Mouse (Mus musculus): ENCODE results near the gene Vmn2r29. TPM values are rescaled to one million over a fixed set of nuclear protein-coding genes. Genes with fewer than 3 reads are reported as not detected.

Vmn2r29 gene
- 1.7 TPM for polyA plus RNA-seq (2014; fragmentation: Illumina TruSeq; extraction: RNeasy Lipid Tissue Mini Kit (QIAGEN cat#74804); ENCODE audit: low read depth, low replicate concordance)

DNA sequence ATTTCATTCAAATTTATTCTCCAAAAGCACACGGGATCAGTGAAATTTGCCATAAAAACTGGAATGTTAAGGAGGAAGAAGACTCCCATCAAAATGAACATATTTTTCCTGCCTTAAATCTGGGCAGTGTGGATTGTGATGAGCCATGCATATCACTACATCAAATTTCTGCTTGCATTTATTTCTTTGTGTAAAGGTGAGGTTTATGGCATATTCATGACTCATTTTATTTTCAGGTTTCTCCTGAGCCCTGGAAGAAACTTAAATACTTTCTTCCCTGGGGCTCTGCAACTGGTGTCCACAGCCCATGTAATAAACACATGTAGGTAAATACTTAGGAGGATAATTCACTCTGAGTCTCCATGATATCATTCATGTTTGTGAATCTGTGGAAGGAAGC lies at the start of gene Vmn2r29:
Vmn2r29 (minus strand) TSS at position 101 of the 400 bp plus-strand sequence.

DNA sequence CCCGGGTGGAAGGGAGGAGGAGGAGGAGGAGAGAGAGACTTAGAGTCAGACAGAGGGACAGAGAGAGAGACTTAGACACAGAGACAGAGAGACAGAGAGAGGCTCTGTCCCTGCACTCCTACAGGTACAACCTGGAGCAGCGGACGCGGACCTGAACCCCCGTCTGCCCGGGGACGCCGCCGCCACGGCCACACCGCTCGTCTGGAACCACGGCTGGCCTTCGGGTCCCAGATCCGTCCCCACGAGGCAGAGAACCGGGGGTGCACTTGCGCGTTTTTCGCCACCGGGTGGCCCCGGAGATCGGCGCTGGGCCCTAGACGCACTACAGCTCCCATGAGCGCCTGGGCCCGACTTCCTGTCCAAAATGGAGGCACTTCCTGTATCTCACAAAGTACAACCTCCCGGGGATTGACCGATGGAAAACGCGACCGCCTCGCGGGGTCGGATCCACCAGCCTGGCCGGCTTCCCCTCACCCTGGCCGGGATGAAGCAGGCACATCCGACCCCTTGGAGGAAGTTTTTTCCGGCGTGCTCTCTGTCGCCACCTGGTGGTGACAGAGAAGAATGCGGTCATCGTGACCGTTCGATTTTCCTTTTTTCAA lies 30.9 kb upstream of the Vmn2r29 start, which contains the start of gene Gm45844:
Gm45844 (minus strand) TSS at position 324 of the 602 bp plus-strand sequence.

DNA sequence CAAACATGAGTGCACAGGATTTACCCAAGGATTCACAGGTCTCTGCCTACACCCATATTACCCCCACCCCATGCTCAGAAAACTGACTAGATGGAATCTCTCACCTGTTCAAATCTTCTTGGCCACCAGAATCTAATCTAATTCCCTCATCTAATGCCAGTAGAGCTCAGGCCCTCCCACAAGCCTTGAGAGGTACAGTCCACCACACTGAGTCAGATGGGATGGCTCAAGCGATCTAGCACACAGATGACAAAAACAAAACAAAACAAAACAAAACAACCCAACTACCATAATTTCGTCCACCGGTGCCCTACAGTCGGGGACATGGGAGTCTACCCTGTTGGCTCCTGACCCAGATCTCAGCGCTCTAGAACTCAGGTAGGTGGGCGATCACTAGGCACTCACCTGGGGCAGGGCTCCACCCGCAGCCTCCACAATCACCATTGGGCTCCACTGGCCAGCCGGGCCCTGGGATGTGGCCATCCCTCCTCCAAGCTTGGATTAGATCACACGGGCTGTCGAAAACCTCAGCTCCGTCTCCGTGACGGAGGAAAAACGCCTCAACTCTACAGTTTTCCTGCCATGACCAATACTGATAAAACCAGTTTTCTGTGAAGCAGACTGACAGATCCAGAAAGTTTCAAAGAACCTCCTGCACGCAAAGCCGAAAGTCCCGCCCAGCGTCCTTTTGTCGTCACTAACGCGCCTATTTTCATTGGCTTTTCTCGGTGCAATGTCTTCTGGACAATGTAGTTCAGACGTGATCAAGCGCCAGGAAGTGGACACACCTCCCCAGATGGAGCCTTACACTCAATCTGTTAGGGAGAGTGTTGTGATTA lies 37.6 kb downstream of the Vmn2r29 start, which contains the start of gene Zfp772:
Zfp772 (minus strand) TSS at position 686 of the 839 bp plus-strand sequence.

Other genes starting within 250 kb of the Vmn2r29 start
- 8.2 TPM for gene Zfp954, start 125.8 kb downstream of the Vmn2r29 start, polyA plus RNA-seq (2014; fragmentation: Illumina TruSeq; extraction: RNeasy Lipid Tissue Mini Kit (QIAGEN cat#74804); ENCODE audit: low read depth, low replicate concordance)
- gene Zfp773, start 110.6 kb downstream of the Vmn2r29 start, polyA plus RNA-seq (2014; fragmentation: Illumina TruSeq; extraction: RNeasy Lipid Tissue Mini Kit (QIAGEN cat#74804); ENCODE audit: low read depth, low replicate concordance) = 0.66 TPM
- 1.5 TPM for gene Zfp418, start 76.0 kb downstream of the Vmn2r29 start, polyA plus RNA-seq (2014; fragmentation: Illumina TruSeq; extraction: RNeasy Lipid Tissue Mini Kit (QIAGEN cat#74804); ENCODE audit: low read depth, low replicate concordance)
- gene Zfp772, start 37.3 kb downstream of the Vmn2r29 start, polyA plus RNA-seq (2014; fragmentation: Illumina TruSeq; extraction: RNeasy Lipid Tissue Mini Kit (QIAGEN cat#74804); ENCODE audit: low read depth, low replicate concordance) = 4.2 TPM
- gene Gm45844, start 31.0 kb upstream of the Vmn2r29 start, polyA plus RNA-seq (2014; fragmentation: Illumina TruSeq; extraction: RNeasy Lipid Tissue Mini Kit (QIAGEN cat#74804); ENCODE audit: low read depth, low replicate concordance) = 2.3 TPM
- gene Clcn4, start 53.5 kb upstream of the Vmn2r29 start, polyA plus RNA-seq (2014; fragmentation: Illumina TruSeq; extraction: RNeasy Lipid Tissue Mini Kit (QIAGEN cat#74804); ENCODE audit: low read depth, low replicate concordance) = 41.3 TPM
- not detected for gene Vmn2r30, start 90.3 kb upstream of the Vmn2r29 start, polyA plus RNA-seq (2014; fragmentation: Illumina TruSeq; extraction: RNeasy Lipid Tissue Mini Kit (QIAGEN cat#74804); ENCODE audit: low read depth, low replicate concordance)
- gene Gm45783, start 127.2 kb upstream of the Vmn2r29 start, polyA plus RNA-seq (2014; fragmentation: Illumina TruSeq; extraction: RNeasy Lipid Tissue Mini Kit (QIAGEN cat#74804); ENCODE audit: low read depth, low replicate concordance) = not detected
- gene Vmn2r31, start 152.4 kb upstream of the Vmn2r29 start, polyA plus RNA-seq (2014; fragmentation: Illumina TruSeq; extraction: RNeasy Lipid Tissue Mini Kit (QIAGEN cat#74804); ENCODE audit: low read depth, low replicate concordance) = not detected
- gene Vmn2r32, start 232.7 kb upstream of the Vmn2r29 start, polyA plus RNA-seq (2014; fragmentation: Illumina TruSeq; extraction: RNeasy Lipid Tissue Mini Kit (QIAGEN cat#74804); ENCODE audit: low read depth, low replicate concordance) = not detected

Data from adipose tissue, adult 10 weeks (tissue).